Mouse (Mus musculus): Measurements from ENCODE around the gene Grid1. TPM values are rescaled to one million over a fixed set of nuclear protein-coding genes. Genes with fewer than 3 reads are reported as not detected.

Grid1 gene
- total and polyA plus RNA-seq, 2 experiments from 2014 or later = 10.5 to 39.4 TPM

- Histone ChIP-seq H3K4me2 (ENCODE audit: low read depth, low read length, poor library complexity, severe bottlenecking) (no peak overlapping the region), H3K4me3 (ENCODE audit: low read depth, low read length) (no peak overlapping the region), H3K36me3 (ENCODE audit: insufficient read depth, low read length) (no peaks in the 10 kb centered on the region), H3K9me3 (ENCODE audit: low read length) (no peaks in the 10 kb centered on the region), H3K27me3 (ENCODE audit: insufficient read depth, low read length) (no peaks in the 10 kb centered on the region), H3K9ac (replicated peaks; ENCODE audit: low read length, poor library complexity, severe bottlenecking) (no peak overlapping the region), H3K4me1 (ENCODE audit: insufficient read depth, low read length) (no peaks in the 10 kb centered on the region), H3K27ac (ENCODE audit: low read depth, low read length) (no peak overlapping the region)
- no peak for TF ChIP-seq CTCF (IDR thresholded peaks at IDR 0.05)
- ATAC-seq (ENCODE audit: low FRiP score) (no peak), DNase-seq (ENCODE audit: low spot score) (peak; percentile 15)
- WGBS = 87% methylated on average over 5 of the region's 5 CpGs
Observed at GRCm38 (mm10) chr14:35103639-35104210, 283.8 kb downstream of the Grid1 start.

GRCm38 (mm10) chr14:35107596-35107995 lies 287.7 kb downstream of the Grid1 start:
- Histone ChIP-seq H3K27me3 (ENCODE audit: insufficient read depth, low read length) (no peaks in the 10 kb centered on the region), H3K4me1 (ENCODE audit: insufficient read depth, low read length) (peaks cover 2% of the 10 kb centered on the region; the same call in 1 of the 2 replicates), H3K36me3 (ENCODE audit: insufficient read depth, low read length) (no peaks in the 10 kb centered on the region), H3K4me2 (ENCODE audit: low read depth, low read length, poor library complexity, severe bottlenecking) (no peak overlapping the region), H3K9me3 (ENCODE audit: low read length) (no peaks in the 10 kb centered on the region), H3K9ac (replicated peaks; ENCODE audit: low read length, poor library complexity, severe bottlenecking) (no peak overlapping the region), H3K4me3 (ENCODE audit: low read depth, low read length) (no peak overlapping the region), H3K27ac (ENCODE audit: low read depth, low read length) (no peak overlapping the region)
- 79% methylated on average over 3 of the region's 3 CpGs for WGBS
- no peak for TF ChIP-seq CTCF (IDR thresholded peaks at IDR 0.05)
- ATAC-seq (ENCODE audit: low FRiP score) (no peak), DNase-seq (ENCODE audit: low spot score) (no peak)

GRCm38 (mm10) chr14:35110928-35111327 lies 291.0 kb downstream of the Grid1 start:
- H3K4me3 ChIP-seq (ENCODE audit: low read depth, low read length) = no peak overlapping the region

GRCm38 (mm10) chr14:35112327-35113275 lies 292.7 kb downstream of the Grid1 start:
- TF ChIP-seq CTCF (IDR thresholded peaks at IDR 0.05) = no peak
- no peaks in the 10 kb centered on the region for H3K9me3 ChIP-seq (ENCODE audit: low read length)
- no peak overlapping the region for H3K27ac ChIP-seq (ENCODE audit: low read depth, low read length)
- WGBS = 37% methylated on average over 11 of the region's 11 CpGs
- no peaks in the 10 kb centered on the region for H3K36me3 ChIP-seq (ENCODE audit: insufficient read depth, low read length)
- H3K4me2 ChIP-seq (ENCODE audit: low read depth, low read length, poor library complexity, severe bottlenecking) = no peak overlapping the region
- no peak for ATAC-seq (ENCODE audit: low FRiP score)
- DNase-seq (ENCODE audit: low spot score) = peak; percentile 61
- H3K4me1 ChIP-seq (ENCODE audit: insufficient read depth, low read length) = peaks cover 2% of the 10 kb centered on the region; the same call in 1 of the 2 replicates
- H3K4me3 ChIP-seq (ENCODE audit: low read depth, low read length) = no peak overlapping the region
- no peak overlapping the region for H3K9ac ChIP-seq (replicated peaks; ENCODE audit: low read length, poor library complexity, severe bottlenecking)
- no peaks in the 10 kb centered on the region for H3K27me3 ChIP-seq (ENCODE audit: insufficient read depth, low read length)

More at GRCm38 (mm10) chr14:35110928-35111327, 291.0 kb downstream of the Grid1 start:
- Histone ChIP-seq H3K27me3 (ENCODE audit: insufficient read depth, low read length) (no peaks in the 10 kb centered on the region), H3K9me3 (ENCODE audit: low read length) (no peaks in the 10 kb centered on the region), H3K36me3 (ENCODE audit: insufficient read depth, low read length) (no peaks in the 10 kb centered on the region), H3K9ac (replicated peaks; ENCODE audit: low read length, poor library complexity, severe bottlenecking) (no peak overlapping the region), H3K27ac (ENCODE audit: low read depth, low read length) (no peak overlapping the region), H3K4me2 (ENCODE audit: low read depth, low read length, poor library complexity, severe bottlenecking) (no peak overlapping the region), H3K4me1 (ENCODE audit: insufficient read depth, low read length) (peaks cover 2% of the 10 kb centered on the region; the same call in 1 of the 2 replicates)
- peak; percentile 56 for TF ChIP-seq CTCF (IDR thresholded peaks at IDR 0.05)
- WGBS = 79% methylated on average over 1 of the region's 1 CpGs
- ATAC-seq (ENCODE audit: low FRiP score) (no peak), DNase-seq (ENCODE audit: low spot score) (peak; percentile 51)

DNA sequence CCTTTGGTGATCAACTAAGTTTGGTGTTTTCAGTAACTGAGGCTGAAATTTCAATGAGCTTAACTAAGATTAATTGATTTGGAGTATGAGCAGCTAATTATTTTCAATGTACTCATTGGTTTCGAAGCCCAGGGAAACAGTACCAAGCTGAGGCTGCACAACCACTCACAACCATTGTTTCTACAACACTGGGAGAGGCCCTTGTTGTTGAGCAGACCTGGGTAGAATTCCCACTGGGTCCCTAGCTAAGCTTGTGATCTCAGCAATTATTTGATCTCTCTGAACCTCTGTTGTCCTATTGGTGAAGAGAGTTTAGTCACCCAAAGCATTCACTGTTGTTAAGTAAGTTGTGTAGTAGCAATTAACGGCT lies 293.4 kb downstream of the Grid1 start:
- no peak for TF ChIP-seq CTCF (IDR thresholded peaks at IDR 0.05)
- Histone ChIP-seq H3K4me3 (ENCODE audit: low read depth, low read length) (no peak overlapping the region), H3K36me3 (ENCODE audit: insufficient read depth, low read length) (no peaks in the 10 kb centered on the region), H3K4me2 (ENCODE audit: low read depth, low read length, poor library complexity, severe bottlenecking) (no peak overlapping the region), H3K9me3 (ENCODE audit: low read length) (no peaks in the 10 kb centered on the region), H3K4me1 (ENCODE audit: insufficient read depth, low read length) (peaks cover 2% of the 10 kb centered on the region; the same call in 1 of the 2 replicates), H3K27me3 (ENCODE audit: insufficient read depth, low read length) (no peaks in the 10 kb centered on the region), H3K27ac (ENCODE audit: low read depth, low read length) (no peak overlapping the region), H3K9ac (replicated peaks; ENCODE audit: low read length, poor library complexity, severe bottlenecking) (no peak overlapping the region)
- 65% methylated on average over 2 of the region's 2 CpGs for WGBS
- DNase-seq (ENCODE audit: low spot score) (no peak), ATAC-seq (ENCODE audit: low FRiP score) (no peak)

DNA sequence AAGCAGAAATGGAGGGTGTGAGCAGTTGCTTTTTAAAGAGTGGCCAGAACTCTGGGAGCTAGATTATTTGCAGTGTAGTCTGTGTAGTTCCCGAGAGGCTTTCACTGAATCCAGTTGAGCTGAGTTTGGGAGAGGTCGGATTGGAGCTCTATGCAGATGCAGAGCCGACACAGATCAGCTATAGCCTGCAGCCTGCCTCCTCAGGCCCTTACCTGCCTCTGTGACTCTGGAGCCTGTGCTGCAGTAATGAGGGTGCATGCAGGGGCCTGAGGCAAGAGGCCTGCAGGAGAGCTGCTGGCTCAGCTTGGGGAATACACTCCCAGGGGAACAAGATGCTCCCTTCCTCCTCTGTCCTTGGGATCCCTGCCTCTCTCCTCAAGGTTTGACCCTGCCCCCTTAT lies 296.0 kb downstream of the Grid1 start:
- Histone ChIP-seq H3K4me1 (ENCODE audit: insufficient read depth, low read length) (peaks cover 2% of the 10 kb centered on the region; the same call in 1 of the 2 replicates), H3K36me3 (ENCODE audit: insufficient read depth, low read length) (no peaks in the 10 kb centered on the region), H3K27me3 (ENCODE audit: insufficient read depth, low read length) (no peaks in the 10 kb centered on the region), H3K27ac (ENCODE audit: low read depth, low read length) (no peak overlapping the region), H3K9ac (replicated peaks; ENCODE audit: low read length, poor library complexity, severe bottlenecking) (no peak overlapping the region), H3K4me3 (ENCODE audit: low read depth, low read length) (no peak overlapping the region), H3K9me3 (ENCODE audit: low read length) (no peaks in the 10 kb centered on the region), H3K4me2 (ENCODE audit: low read depth, low read length, poor library complexity, severe bottlenecking) (no peak overlapping the region)
- WGBS = 50% methylated on average over 3 of the region's 3 CpGs
- DNase-seq (ENCODE audit: low spot score) = no peak
- ATAC-seq (ENCODE audit: low FRiP score) = peak; percentile 60; the same call in 1 of the 2 replicates
- TF ChIP-seq CTCF (IDR thresholded peaks at IDR 0.05) = no peak
